Mouse (Mus musculus) left cerebral cortex, adult 9 months (tissue): Measurements from ENCODE around the gene Derl2.

ENCODE experiments used
- DNase-seq, 2 experiments: peaks; one replicate each; pipeline ENCODE4 v3.0.0; 2022; ENCODE audit warnings: low spot score in 2 of 2

Derl2 gene

GRCm38 (mm10) chr11:70982030-70982429 lies 37.6 kb downstream of the Derl2 start:
- DNase-seq: no peak

GRCm38 (mm10) chr11:70980751-70981510 lies 38.7 kb downstream of the Derl2 start:
- no peak for DNase-seq

DNA sequence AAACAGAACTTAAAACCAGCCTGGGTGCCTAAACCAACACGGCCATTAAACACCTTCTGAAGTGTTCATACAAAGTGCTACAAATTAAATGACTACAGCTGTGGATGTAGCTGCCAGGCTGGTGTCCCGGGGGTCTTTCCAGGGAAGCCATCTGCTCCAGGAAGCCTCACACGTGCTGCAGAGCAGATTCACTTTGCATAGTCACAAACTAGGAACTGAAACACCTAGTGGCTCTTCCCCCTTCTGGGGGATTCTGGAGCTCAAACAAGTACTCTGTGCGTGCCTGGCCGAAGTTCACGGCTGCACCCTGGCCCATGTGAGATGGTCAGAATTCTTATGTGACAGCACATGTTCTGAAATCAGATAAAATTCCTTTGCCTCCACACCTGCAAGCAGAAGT lies 39.4 kb downstream of the Derl2 start:
- DNase-seq: no peak

- DNase-seq: no peak
Observed at GRCm38 (mm10) chr11:70977293-70977692, 42.3 kb downstream of the Derl2 start.

GRCm38 (mm10) chr11:70975193-70975592 lies 44.4 kb downstream of the Derl2 start:
- DNase-seq: peak in 1 of 2 experiments; percentile 28

DNA sequence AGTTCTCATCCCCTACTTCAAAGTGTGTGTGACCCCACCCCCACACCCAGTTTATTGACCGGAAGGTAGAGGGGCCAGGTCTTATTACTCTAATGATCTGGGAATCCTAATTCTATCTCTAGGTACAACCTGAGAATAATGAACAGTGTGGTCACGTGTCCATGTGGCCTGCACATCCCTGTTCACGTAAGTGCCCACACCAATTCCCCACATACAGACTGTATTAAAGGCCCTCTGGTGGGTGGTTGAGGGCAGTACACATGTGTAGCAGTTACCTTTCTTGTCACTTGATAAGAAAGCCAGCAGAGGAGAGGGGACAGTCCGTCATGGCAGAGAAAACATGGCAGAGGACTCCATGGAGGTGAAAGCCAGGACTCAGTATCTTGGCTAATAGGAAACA lies 45.7 kb downstream of the Derl2 start:
- DNase-seq: no peak

- no peak for DNase-seq
Observed at GRCm38 (mm10) chr11:70972586-70972985, 47.1 kb downstream of the Derl2 start.

GRCm38 (mm10) chr11:70970560-70971540 lies 48.8 kb downstream of the Derl2 start:
- DNase-seq: no peak

- peak; percentile 91 to 96 for DNase-seq
Observed at GRCm38 (mm10) chr11:70969821-70970559, 49.7 kb downstream of the Derl2 start, which contains the start of the genes Nup88 and Rpain. Gene Nup88, minus strand, starts transcription at chr11:70969973. Gene Rpain, plus strand, starts transcription at chr11:70970213.

DNA sequence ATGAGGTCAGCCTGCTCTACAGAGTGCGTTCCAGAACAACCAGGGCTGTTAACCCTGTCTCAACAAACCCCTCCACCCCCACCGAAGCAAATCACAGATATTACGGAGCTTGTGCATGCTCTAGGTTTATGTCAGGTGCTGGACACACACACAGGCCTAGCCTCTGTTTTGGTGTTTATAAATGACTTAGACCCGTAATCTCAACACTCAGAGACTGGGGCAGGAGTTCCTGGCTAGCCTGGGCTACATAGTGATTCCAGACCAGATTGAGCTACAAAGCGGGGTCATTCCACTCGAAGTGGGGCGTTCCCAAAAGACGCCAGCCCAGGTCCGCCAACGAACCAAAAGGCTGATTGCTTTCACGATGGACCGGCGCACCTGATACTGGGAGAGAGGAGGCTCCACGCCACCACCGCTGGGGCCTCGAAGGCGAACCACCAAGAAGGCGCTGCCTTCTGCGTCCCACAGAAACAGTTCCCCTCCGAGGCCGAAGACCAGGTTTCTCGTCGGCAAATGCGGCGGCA lies 50.3 kb downstream of the Derl2 start:
- no peak for DNase-seq

- DNase-seq: no peak
Observed at GRCm38 (mm10) chr11:70964222-70964907, 55.3 kb downstream of the Derl2 start.

DNA sequence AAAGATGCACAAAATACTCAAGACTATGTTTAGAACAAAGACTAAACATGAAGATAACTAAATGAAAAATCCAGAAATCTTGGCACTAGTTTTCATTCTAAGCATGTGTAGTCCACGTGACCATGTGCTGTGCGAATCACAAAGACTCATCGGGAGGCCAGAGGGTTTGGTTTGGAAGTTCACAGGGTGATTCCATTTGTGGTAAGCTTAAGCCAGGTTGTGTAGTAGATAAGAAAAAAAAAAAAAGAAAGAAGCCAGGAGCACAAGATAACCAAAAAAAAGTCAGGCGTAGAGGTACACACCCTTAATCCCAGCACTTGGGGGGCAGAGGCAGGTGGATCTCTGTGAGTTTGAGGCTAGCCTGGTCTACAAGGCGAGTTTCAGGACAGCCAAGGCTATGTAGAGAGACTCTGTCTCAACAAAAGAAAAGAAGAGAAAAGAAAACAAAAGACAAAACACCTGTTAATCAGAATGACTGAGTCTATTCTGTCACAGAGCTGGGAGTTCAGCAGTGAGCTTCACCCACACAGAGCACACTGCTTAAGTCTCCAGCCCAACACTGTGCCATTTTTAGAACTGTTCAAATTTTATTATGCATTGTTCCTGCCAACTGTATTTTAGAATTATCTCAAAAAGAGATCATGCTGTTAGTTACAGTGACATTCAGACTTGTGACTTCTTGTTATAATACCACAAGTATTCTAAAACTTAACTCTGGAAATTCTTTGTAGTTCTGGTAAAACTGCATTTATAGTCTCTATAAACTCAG lies 58.7 kb downstream of the Derl2 start:
- peak in 1 of 2 experiments; percentile 42 for DNase-seq
